Mouse (Mus musculus) heart, adult 2 months (tissue): ENCODE measurements around the gene Stk33. TPM values are rescaled to one million over a fixed set of nuclear protein-coding genes. Genes with fewer than 3 reads are reported as not detected.

Source experiments
- DNase-seq, 2 experiments: peaks; one replicate each; pipeline ENCODE4 v3.0.0; 2021
- H3K27ac ChIP-seq: fragments of 200-600 bp; 2 replicates; pipeline ENCODE4 v1.8.1; 2022
- H3K27me3 ChIP-seq: fragments of 200-500 bp; 2 replicates; pipeline ENCODE4 v1.6.1; 2012; ENCODE audit warnings: mild to moderate bottlenecking, low read length, inconsistent platforms, mixed read lengths; ENCODE audit not compliant: control insufficient read depth, insufficient read depth
- H3K36me3 ChIP-seq: fragments of 200-500 bp; 2 replicates; pipeline ENCODE4 v1.6.1; 2012; ENCODE audit warnings: low read length, inconsistent platforms; ENCODE audit not compliant: control insufficient read depth, insufficient read depth
- H3K4me1 ChIP-seq: fragments of 200-500 bp; 2 replicates; pipeline ENCODE4 v1.6.1; 2011; ENCODE audit warnings: low read length; ENCODE audit not compliant: control insufficient read depth, insufficient read depth
- H3K4me3 ChIP-seq: fragments of 200-600 bp; 2 replicates; pipeline ENCODE4 v1.8.1; 2022
- H3K79me2 ChIP-seq: fragments of 200-500 bp; replicated peaks from 2 replicates; pipeline ENCODE4 v1.6.1; 2012; ENCODE audit warnings: mild to moderate bottlenecking, inconsistent platforms, low read length, moderate library complexity, mixed read lengths; ENCODE audit not compliant: control insufficient read depth, insufficient read depth
- H3K9ac ChIP-seq: fragments of 200-500 bp; 2 replicates; pipeline ENCODE4 v1.6.1; 2012; ENCODE audit warnings: low read depth, mild to moderate bottlenecking, control low read depth, inconsistent platforms, low read length, mixed read lengths
- CTCF ChIP-seq: fragments of 200-600 bp; IDR thresholded peaks from 2 replicates; pipeline ENCODE4 v1.8.1; 2022; ENCODE audit warnings: antibody characterized with exemption, mild to moderate bottlenecking, moderate library complexity
- EP300 ChIP-seq: fragments of 200-500 bp; IDR thresholded peaks from 2 replicates; pipeline ENCODE4 v1.6.1; 2011; ENCODE audit warnings: low read depth, low read length, control low read depth; ENCODE audit not compliant: insufficient read depth
- POLR2A ChIP-seq: fragments of 200-500 bp; IDR thresholded peaks from 2 replicates; pipeline ENCODE4 v1.6.1; 2011; ENCODE audit warnings: mild to moderate bottlenecking, low read depth, low read length, control low read depth; ENCODE audit not compliant: insufficient read depth
- WGBS: fragments of 180-500 bp; shearing (Covaris S2); methylation state at CpG from one replicate; pipeline ENCODE4 v1.1.7; 2018; 5-methylcytosine and 5-hydroxymethylcytosine counted together
- intact Hi-C: fragments of 180-260 bp; cut with DNase I; formaldehyde crosslinking; loops from one replicate; pipeline ENCODE4 v1.15.1; 2025
- polyA plus RNA-seq: library from polyadenylated mRNA; depleted of rRNA; stranded (reverse); fragments of >200 nt; gene quantifications from 2 replicates; pipeline ENCODE4 v1.2.3, GENCODE M21; 2012
- total RNA-seq, 2 experiments: library from RNA; stranded (reverse); gene quantifications; 2 replicates each; pipeline ENCODE4 v1.2.3; 2021

Gene Stk33
- total and polyA plus RNA-seq, 3 experiments: 0.08 TPM; not detected in 2

DNA sequence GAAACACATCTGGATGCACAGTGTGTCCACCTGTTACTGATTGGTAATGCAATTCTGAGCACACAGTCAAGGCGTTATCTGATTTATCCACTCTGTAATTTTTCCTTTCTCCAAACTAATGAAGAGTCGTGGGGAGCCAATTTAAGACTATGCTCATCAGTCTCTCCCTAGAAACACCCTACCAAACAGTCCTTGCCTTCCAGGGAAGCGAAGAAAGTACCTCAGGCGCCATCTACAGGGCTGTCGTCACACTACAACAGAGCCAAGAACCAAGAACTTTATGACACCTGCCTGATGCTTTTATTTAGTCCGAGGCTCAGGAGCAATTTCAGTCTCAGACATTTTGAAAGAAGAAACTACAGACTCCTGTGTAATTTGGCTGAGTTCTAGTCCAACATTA lies 6.1 kb upstream of the Stk33 start:
- Histone ChIP-seq H3K4me1 (no peaks in the 10 kb centered on the region), H3K4me3 (no peak overlapping the region), H3K27me3 (no peaks in the 10 kb centered on the region), H3K36me3 (no peaks in the 10 kb centered on the region), H3K27ac (no peak overlapping the region), H3K9ac (no peak overlapping the region), H3K79me2 (no peaks in the 10 kb centered on the region)
- intact Hi-C loops: loop anchor here (10.0 kb wide), 1 partner anchor 170 kb away; no protein-coding TSS in a partner anchor
- TF ChIP-seq CTCF (peak; percentile 85), POLR2A (no peak)
- 14% methylated on average over 6 of the region's 6 CpGs for WGBS
- peak; percentile 17 to 62 for DNase-seq

- Histone ChIP-seq H3K79me2 (no peaks in the 10 kb centered on the region), H3K4me3 (no peak overlapping the region)
- WGBS: 72% methylated on average over 5 of the region's 5 CpGs
These were observed 3.9 kb upstream of the Stk33 start for GRCm38 (mm10) chr7:109442739-109443138.

GRCm38 (mm10) chr7:109440697-109441269 lies 1.9 kb upstream of the Stk33 start:
- Histone ChIP-seq H3K4me1 (no peaks in the 10 kb centered on the region), H3K79me2 (no peaks in the 10 kb centered on the region), H3K27ac (no peak overlapping the region), H3K36me3 (no peaks in the 10 kb centered on the region), H3K27me3 (peaks cover 2% of the 10 kb centered on the region; the same call in 1 of the 2 replicates), H3K4me3 (no peak overlapping the region), H3K9ac (no peak overlapping the region)
- no peak for TF ChIP-seq EP300
- no peak for TF ChIP-seq CTCF
- TF ChIP-seq POLR2A: no peak
- 81% methylated on average over 9 of the region's 9 CpGs for WGBS
- no peak for DNase-seq
- intact Hi-C loops: loop anchor here (10.0 kb wide), 1 partner anchor 174 kb away; no protein-coding TSS in a partner anchor

More at GRCm38 (mm10) chr7:109442739-109443138, 3.9 kb upstream of the Stk33 start:
- no peak overlapping the region for H3K27ac ChIP-seq
- H3K36me3 ChIP-seq: no peaks in the 10 kb centered on the region
- DNase-seq: no peak
- H3K4me1 ChIP-seq: no peaks in the 10 kb centered on the region
- TF ChIP-seq POLR2A: no peak
- no peak for TF ChIP-seq CTCF
- no peak for TF ChIP-seq EP300
- intact Hi-C loops: loop anchor here (10.0 kb wide), 1 partner anchor 172 kb away; no protein-coding TSS in a partner anchor
- peaks cover 2% of the 10 kb centered on the region; the same call in 1 of the 2 replicates for H3K27me3 ChIP-seq
- H3K9ac ChIP-seq: no peak overlapping the region

DNA sequence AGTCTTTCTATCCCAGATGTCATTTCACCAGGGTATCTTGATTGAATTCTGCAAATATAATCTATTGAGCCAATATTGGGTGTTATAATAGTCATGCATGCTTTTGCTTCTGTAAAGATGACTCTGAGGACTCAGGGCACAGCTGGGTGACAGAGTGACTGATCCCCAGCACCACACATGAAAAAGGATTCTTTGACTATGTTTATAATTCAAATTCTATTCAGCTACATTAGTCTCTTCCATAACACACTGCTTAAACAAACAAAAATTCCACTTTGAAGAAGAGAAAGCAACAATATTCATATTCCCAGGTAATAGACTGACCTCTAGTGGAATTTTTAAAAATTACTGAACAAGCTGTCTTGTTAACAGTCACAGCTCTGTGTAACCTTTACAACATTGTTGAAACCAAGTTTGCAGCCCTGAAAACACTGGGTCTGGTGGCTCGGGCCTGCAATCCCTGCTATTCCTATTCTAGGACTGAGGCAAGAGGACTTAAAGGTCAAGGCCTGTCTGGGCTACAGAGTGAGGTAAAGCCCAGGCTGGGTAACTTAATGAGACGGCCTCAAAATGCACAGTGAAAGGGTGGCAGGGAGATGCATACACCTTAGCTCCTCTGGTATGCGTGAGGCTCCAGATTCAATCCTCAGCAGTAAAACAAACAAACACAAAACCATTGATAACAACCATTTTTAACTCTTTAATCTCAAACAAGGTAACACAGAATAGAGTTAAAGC lies 14.3 kb downstream of the Stk33 start:
- 49% methylated on average over 3 of the region's 3 CpGs for WGBS
- Histone ChIP-seq H3K79me2 (no peaks in the 10 kb centered on the region), H3K36me3 (no peaks in the 10 kb centered on the region), H3K9ac (no peak overlapping the region), H3K27ac (no peak overlapping the region), H3K27me3 (no peaks in the 10 kb centered on the region), H3K4me1 (no peaks in the 10 kb centered on the region), H3K4me3 (no peak overlapping the region)
- TF ChIP-seq CTCF: peak; percentile 82
- no peak for TF ChIP-seq POLR2A
- no peak for TF ChIP-seq EP300
- intact Hi-C loops: loop anchor here (1.0 to 2.0 kb wide), 3 partner anchors 194 to 326 kb away; no protein-coding TSS in a partner anchor
- no peak for DNase-seq

- Histone ChIP-seq H3K36me3 (no peaks in the 10 kb centered on the region), H3K9ac (no peak overlapping the region), H3K4me3 (no peak overlapping the region), H3K4me1 (no peaks in the 10 kb centered on the region), H3K27ac (no peak overlapping the region), H3K27me3 (no peaks in the 10 kb centered on the region), H3K79me2 (no peaks in the 10 kb centered on the region)
- DNase-seq: no peak
- TF ChIP-seq EP300: no peak
- TF ChIP-seq POLR2A: no peak
- no peak for TF ChIP-seq CTCF
- WGBS: 71% methylated on average over 8 of the region's 8 CpGs
- intact Hi-C loops: no loop called here
These were observed 16.1 kb downstream of the Stk33 start for GRCm38 (mm10) chr7:109422803-109423202.

GRCm38 (mm10) chr7:109405491-109405890 lies 33.4 kb downstream of the Stk33 start:
- H3K27ac ChIP-seq: no peak overlapping the region
- no peaks in the 10 kb centered on the region for H3K4me1 ChIP-seq
- no peak for DNase-seq
- H3K4me3 ChIP-seq: no peak overlapping the region
- no peaks in the 10 kb centered on the region for H3K79me2 ChIP-seq
- no peaks in the 10 kb centered on the region for H3K36me3 ChIP-seq
- intact Hi-C loops: no loop called here
- 68% methylated on average over 7 of the region's 7 CpGs for WGBS
- H3K27me3 ChIP-seq: no peaks in the 10 kb centered on the region
- H3K9ac ChIP-seq: no peak overlapping the region
- no peak for TF ChIP-seq EP300
- TF ChIP-seq CTCF: no peak
- no peak for TF ChIP-seq POLR2A
